Mouse (Mus musculus) cerebellum, adult 11-12 months (tissue): ENCODE data around the gene Nobox.

ENCODE experiments used
- DNase-seq: peaks from one replicate; pipeline ENCODE4 v3.0.0; 2022

Nobox gene

GRCm38 (mm10) chr6:43272597-43272996 lies 36.8 kb downstream of the Nobox start:
- no peak for DNase-seq

GRCm38 (mm10) chr6:43266356-43266755 lies 43.0 kb downstream of the Nobox start:
- no peak for DNase-seq

GRCm38 (mm10) chr6:43265363-43266041 lies 43.9 kb downstream of the Nobox start, which contains the start of gene Arhgef5:
Gene Arhgef5 (plus strand): TSS chr6:43265582.
- DNase-seq: no peak

- DNase-seq: no peak
These were observed 48.6 kb downstream of the Nobox start for GRCm38 (mm10) chr6:43260756-43261155.

DNA sequence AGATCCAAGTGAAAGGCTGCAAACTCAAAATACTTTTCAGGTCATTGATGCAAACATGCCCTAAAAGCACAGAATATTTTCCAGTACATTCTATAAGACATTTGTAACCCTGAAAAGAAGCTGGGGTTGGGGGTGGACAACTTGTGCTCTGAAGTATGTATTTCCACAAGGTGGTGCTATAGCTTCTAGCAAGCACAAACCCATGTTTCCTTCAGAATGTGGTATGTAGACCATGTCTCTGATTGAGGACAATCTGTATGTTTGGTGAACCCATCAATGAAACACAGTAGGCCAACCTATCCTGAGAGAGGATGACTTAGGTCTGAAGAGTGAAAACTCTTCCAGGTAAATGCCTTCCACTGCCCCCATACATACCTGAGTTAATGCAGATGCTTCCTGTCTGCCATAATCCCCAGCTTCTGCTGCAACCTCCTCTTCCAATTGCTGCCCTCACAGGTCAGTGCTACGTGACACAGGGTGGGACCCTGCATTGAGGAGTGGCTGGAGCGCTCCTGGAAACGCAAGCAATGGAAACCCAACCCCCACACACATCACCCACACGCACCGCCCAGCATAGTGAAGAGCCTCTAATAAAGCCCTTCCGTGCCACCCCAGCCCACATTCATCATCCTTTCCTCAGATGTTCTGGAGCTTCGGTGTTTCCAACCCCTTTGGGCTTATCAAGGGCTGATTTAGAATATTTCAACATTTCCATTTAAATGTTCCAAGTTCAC lies 55.0 kb downstream of the Nobox start:
- DNase-seq: no peak
